Mouse (Mus musculus) myocyte (in vitro differentiated cells): ENCODE data around the gene Abca3. TPM values are rescaled to one million over a fixed set of nuclear protein-coding genes. Genes with fewer than 3 reads are reported as not detected.
"Not testable (repeated sequence)": the region's sequence is repeated elsewhere in the genome, so short reads cannot be mapped to it uniquely, and the experiment has no call there.

Source experiments
- H3K27me3 ChIP-seq: one replicate; pipeline ENCODE4 v1.6.1; 2011; ENCODE audit not compliant: control insufficient read depth, insufficient read depth, insufficient read length
- H3K36me3 ChIP-seq: one replicate; pipeline ENCODE4 v1.6.1; 2011; ENCODE audit not compliant: control insufficient read depth, insufficient read depth
- H3K4me2 ChIP-seq: one replicate; pipeline ENCODE4 v1.6.1; 2011; ENCODE audit warnings: low read depth, control low read depth
- H3K4me3 ChIP-seq: one replicate; pipeline ENCODE4 v1.5.1; 2011; ENCODE audit warnings: mild to moderate bottlenecking, control low read depth, moderate library complexity
- H3K79me2 ChIP-seq: one replicate; pipeline ENCODE4 v1.6.1; 2011; ENCODE audit not compliant: control insufficient read depth, insufficient read depth
- H3ac ChIP-seq: one replicate; pipeline ENCODE4 v1.6.1; 2011; ENCODE audit not compliant: control insufficient read depth, insufficient read length
- CEBPB ChIP-seq: IDR thresholded peaks from 2 replicates; pipeline ENCODE4 v1.6.1; 2011; ENCODE audit warnings: mild to moderate bottlenecking, moderate library complexity; ENCODE audit not compliant: poor library complexity, insufficient read depth, severe bottlenecking
- E2F4 ChIP-seq: IDR thresholded peaks from one replicate; pipeline ENCODE4 v1.6.1; 2011; ENCODE audit warnings: mild to moderate bottlenecking, control low read depth, moderate library complexity; ENCODE audit not compliant: insufficient read depth
- MAX ChIP-seq: IDR thresholded peaks from one replicate; pipeline ENCODE4 v1.6.1; 2011; ENCODE audit warnings: low read depth, mild to moderate bottlenecking, control low read depth
- MYOD1 ChIP-seq, 3 experiments: IDR thresholded peaks; one replicate each; pipeline ENCODE4 v1.6.1; 2011; ENCODE audit warnings: control low read depth in 2 of 3, low read depth in 2 of 3, mild to moderate bottlenecking in 2 of 3, moderate library complexity in 1 of 3; ENCODE audit not compliant: insufficient read length in 2 of 3, control insufficient read depth in 1 of 3
- MYOG ChIP-seq, 3 experiments: IDR thresholded peaks; one replicate each; pipeline ENCODE4 v1.6.1; 2011; ENCODE audit warnings: control low read depth in 2 of 3, low read depth in 2 of 3, mild to moderate bottlenecking in 2 of 3; ENCODE audit not compliant: insufficient read length in 2 of 3, control insufficient read depth in 1 of 3, insufficient read depth in 1 of 3
- POLR2A ChIP-seq: IDR thresholded peaks from one replicate; pipeline ENCODE4 v1.6.1; 2011; ENCODE audit warnings: low read depth, mild to moderate bottlenecking, control low read depth, moderate library complexity; ENCODE audit not compliant: insufficient read length
- POLR2AphosphoS2 ChIP-seq: IDR thresholded peaks from one replicate; pipeline ENCODE4 v1.6.1; 2011; ENCODE audit warnings: low read depth, control low read depth; ENCODE audit not compliant: insufficient read length
- REST ChIP-seq: IDR thresholded peaks from one replicate; pipeline ENCODE4 v1.6.1; 2011; ENCODE audit warnings: mild to moderate bottlenecking, control low read depth, moderate library complexity; ENCODE audit not compliant: insufficient read depth, insufficient read length
- SRF ChIP-seq: IDR thresholded peaks from one replicate; pipeline ENCODE4 v1.6.1; 2011; ENCODE audit warnings: low read depth; ENCODE audit not compliant: control insufficient read depth, insufficient read length
- TCF12 ChIP-seq: IDR thresholded peaks from one replicate; pipeline ENCODE4 v1.6.1; 2011; ENCODE audit warnings: mild to moderate bottlenecking, control low read depth; ENCODE audit not compliant: poor library complexity, insufficient read depth, severe bottlenecking
- TCF3 ChIP-seq: IDR thresholded peaks from one replicate; pipeline ENCODE4 v1.6.1; 2011; ENCODE audit warnings: low read depth, control low read depth; ENCODE audit not compliant: insufficient read length
- USF1 ChIP-seq: IDR thresholded peaks from one replicate; pipeline ENCODE4 v1.6.1; 2011; ENCODE audit warnings: low read depth, mild to moderate bottlenecking, control low read depth, moderate library complexity
- polyA plus RNA-seq: library from polyadenylated mRNA; unstranded; fragments of >200 nt; fragmentation: generic; extraction: Trizol; gene quantifications from one replicate; pipeline ENCODE4 v1.2.1, GENCODE M21; 2012; ENCODE audit warnings: missing spikeins

Abca3 gene
- polyA plus RNA-seq, 1 experiment: 1.4 TPM

- peaks cover 57% of the 10 kb centered on the region for H3K79me2 ChIP-seq
- H3K4me2 ChIP-seq: peak overlapping the region; percentile 99
- H3K4me3 ChIP-seq: peak overlapping the region; percentile 92
- TF ChIP-seq TCF3 (no peak), USF1 (no peak), POLR2AphosphoS2 (no peak), TCF12 (no peak), MYOG (IDR thresholded peaks at IDR 0.05; ENCODE audit: control insufficient read depth in 1 of 3, insufficient read depth in 1 of 3, insufficient read length in 2 of 3, low read depth in 2 of 3) (no peak), POLR2A (no peak), E2F4 (no peak), CEBPB (no peak), MAX (no peak), MYOD1 (IDR thresholded peaks at IDR 0.05; ENCODE audit: control insufficient read depth in 1 of 3, insufficient read length in 2 of 3, low read depth in 2 of 3) (no peak)
- peak overlapping the region; percentile 17 for H3ac ChIP-seq
- no peaks in the 10 kb centered on the region for H3K27me3 ChIP-seq
- H3K36me3 ChIP-seq: peaks cover 18% of the 10 kb centered on the region
Measured at GRCm38 (mm10) chr17:24416051-24416652, 64.4 kb downstream of the Abca3 start.

GRCm38 (mm10) chr17:24423114-24423513, 71.4 kb downstream of the Abca3 start:
- H3ac ChIP-seq: no peak overlapping the region
- H3K36me3 ChIP-seq: peaks cover 43% of the 10 kb centered on the region
- H3K4me3 ChIP-seq: no peak overlapping the region
- no peak overlapping the region for H3K4me2 ChIP-seq
- no peak for TF ChIP-seq POLR2A
- no peak for TF ChIP-seq USF1
- TF ChIP-seq TCF3: no peak
- TF ChIP-seq CEBPB: no peak
- TF ChIP-seq SRF: no peak
- TF ChIP-seq MAX: no peak
- TF ChIP-seq MYOG (IDR thresholded peaks at IDR 0.05; ENCODE audit: control insufficient read depth in 1 of 3, insufficient read depth in 1 of 3, insufficient read length in 2 of 3, low read depth in 2 of 3): no peak
- no peak for TF ChIP-seq POLR2AphosphoS2
- no peaks in the 10 kb centered on the region for H3K27me3 ChIP-seq
- peaks cover 35% of the 10 kb centered on the region for H3K79me2 ChIP-seq

- Histone ChIP-seq H3K4me2 (no peak overlapping the region), H3K27me3 (no peaks in the 10 kb centered on the region), H3K79me2 (peaks cover 21% of the 10 kb centered on the region), H3K36me3 (peaks cover 35% of the 10 kb centered on the region), H3ac (no peak overlapping the region), H3K4me3 (no peak overlapping the region)
- no peak for TF ChIP-seq TCF3
- no peak for TF ChIP-seq POLR2AphosphoS2
- TF ChIP-seq MYOD1 (IDR thresholded peaks at IDR 0.05; ENCODE audit: control insufficient read depth in 1 of 3, insufficient read length in 2 of 3, low read depth in 2 of 3): no peak
- TF ChIP-seq TCF12: no peak
- no peak for TF ChIP-seq CEBPB
- no peak for TF ChIP-seq POLR2A
- no peak for TF ChIP-seq E2F4
- no peak for TF ChIP-seq SRF
- TF ChIP-seq MAX: no peak
- TF ChIP-seq REST: no peak
- no peak for TF ChIP-seq USF1
- no peak for TF ChIP-seq MYOG (IDR thresholded peaks at IDR 0.05; ENCODE audit: control insufficient read depth in 1 of 3, insufficient read depth in 1 of 3, insufficient read length in 2 of 3, low read depth in 2 of 3)
Measured at GRCm38 (mm10) chr17:24424489-24424888, 72.7 kb downstream of the Abca3 start.

DNA sequence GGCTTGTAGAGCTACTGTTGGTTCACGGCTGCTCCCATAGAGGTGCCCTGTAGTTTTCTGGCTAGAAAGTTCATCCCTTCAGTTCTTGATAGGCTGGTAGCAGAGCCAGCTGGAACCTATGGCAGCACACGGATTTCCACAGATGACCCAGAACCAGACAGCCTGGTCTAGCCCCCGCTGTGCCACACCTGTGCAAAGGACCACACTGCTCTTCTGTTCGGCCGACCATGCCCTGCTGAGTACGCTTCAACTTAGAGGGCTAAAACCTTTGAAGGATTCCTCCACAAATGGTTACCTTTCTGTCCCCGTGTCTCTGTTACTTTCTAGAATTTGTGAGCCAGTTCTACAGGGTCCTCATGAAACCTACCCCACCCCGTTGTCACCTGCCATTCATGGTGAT, 73.6 kb downstream of the Abca3 start:
- H3K4me3 ChIP-seq, H3ac ChIP-seq, H3K27me3 ChIP-seq, H3K4me2 ChIP-seq: not testable (repeated sequence)
- Histone ChIP-seq H3K79me2 (peaks cover 16% of the 10 kb centered on the region), H3K36me3 (peaks cover 30% of the 10 kb centered on the region)

GRCm38 (mm10) chr17:24425905-24426304, 74.2 kb downstream of the Abca3 start:
- TF ChIP-seq CEBPB (no peak), E2F4 (no peak), MYOD1 (IDR thresholded peaks at IDR 0.05; ENCODE audit: control insufficient read depth in 1 of 3, insufficient read length in 2 of 3, low read depth in 2 of 3) (peak in 1 of 3 experiments; percentile 14)
- Histone ChIP-seq H3K4me2 (peak overlapping the region; percentile 52), H3K79me2 (peaks cover 14% of the 10 kb centered on the region)

More at GRCm38 (mm10) chr17:24425905-24426304, 74.2 kb downstream of the Abca3 start:
- Histone ChIP-seq H3K27me3 (no peaks in the 10 kb centered on the region), H3ac (peak overlapping the region; percentile 19), H3K4me3 (peak overlapping the region; percentile 46), H3K36me3 (peaks cover 27% of the 10 kb centered on the region)
